Mouse (Mus musculus): Measurements from ENCODE around the gene Bhlha9. TPM values are rescaled to one million over a fixed set of nuclear protein-coding genes. Genes with fewer than 3 reads are reported as not detected.

The Bhlha9 gene
- polyA plus RNA-seq, 1 experiment, result not detected

DNA sequence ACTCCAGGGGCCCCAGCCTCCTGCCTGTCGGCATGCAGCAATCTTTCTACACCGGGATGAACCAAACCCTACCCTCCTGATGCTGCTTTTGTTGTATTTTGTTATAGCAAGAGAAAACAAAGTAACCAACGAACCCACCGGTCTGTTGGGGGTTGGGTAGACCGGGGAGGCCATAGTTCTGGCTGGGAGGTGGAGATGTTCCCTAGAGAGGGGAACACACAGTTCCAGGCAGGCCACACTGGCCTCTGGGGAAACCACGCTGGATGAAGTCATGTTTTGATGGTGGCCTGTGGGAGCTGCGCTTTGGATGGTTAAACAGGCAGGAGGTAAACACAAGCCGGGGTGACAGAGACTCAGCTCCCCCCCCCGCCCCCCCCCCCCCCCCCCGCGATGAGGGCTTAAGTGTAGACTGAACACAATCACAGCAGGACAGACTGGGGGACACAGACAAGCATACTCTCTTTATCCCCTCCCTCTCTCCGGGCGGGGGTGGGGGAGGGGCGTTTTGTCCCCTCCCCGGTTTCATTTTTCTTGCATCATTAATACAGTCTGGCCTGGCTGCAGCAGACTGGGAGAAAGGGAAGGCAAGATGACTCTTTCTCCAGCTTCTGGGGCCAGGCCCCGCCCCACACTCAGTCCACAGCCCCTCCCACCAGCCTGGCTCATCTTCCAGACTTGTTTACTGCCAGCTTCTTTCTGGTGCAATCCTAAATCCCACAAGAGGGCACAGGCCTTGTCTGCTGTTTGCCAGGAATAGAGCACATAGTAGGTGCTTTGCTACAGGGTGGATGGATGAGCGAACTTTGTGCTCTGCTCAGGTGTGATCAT, 37.6 kb downstream of the Bhlha9 start:
- no peak overlapping the region for H3K27ac ChIP-seq (ENCODE audit: insufficient read depth, low read depth, low read length)
- 34% methylated on average over 15 of the region's 17 CpGs for WGBS
- TF ChIP-seq POLR2A (IDR thresholded peaks at IDR 0.05; ENCODE audit: low read depth, low read length), result no peak
- TF ChIP-seq CTCF (IDR thresholded peaks at IDR 0.05; ENCODE audit: extremely low read depth, insufficient read length, insufficient replicate concordance, low read depth, low read length), result no peak
- no peaks in the 10 kb centered on the region; the same call in 1 of the 2 replicates for H3K4me1 ChIP-seq (ENCODE audit: control insufficient read depth, insufficient read depth, insufficient read length, low read length)
- no peaks in the 10 kb centered on the region for H3K27me3 ChIP-seq (ENCODE audit: control insufficient read depth, insufficient read depth, low read length)
- no peak overlapping the region for H3K4me3 ChIP-seq (ENCODE audit: low read depth, low read length)
- no peaks in the 10 kb centered on the region for H3K36me3 ChIP-seq (ENCODE audit: control insufficient read depth, insufficient read depth, low read length)

GRCm38 (mm10) chr11:76717000-76717399, 44.7 kb downstream of the Bhlha9 start:
- no peaks in the 10 kb centered on the region for H3K36me3 ChIP-seq (ENCODE audit: control insufficient read depth, insufficient read depth, low read length)
- H3K4me1 ChIP-seq (ENCODE audit: control insufficient read depth, insufficient read depth, insufficient read length, low read length), result no peaks in the 10 kb centered on the region
- TF ChIP-seq POLR2A (IDR thresholded peaks at IDR 0.05; ENCODE audit: low read depth, low read length), result no peak
- TF ChIP-seq CTCF (IDR thresholded peaks at IDR 0.05; ENCODE audit: extremely low read depth, insufficient read length, insufficient replicate concordance, low read depth, low read length), result no peak
- no peak overlapping the region for H3K4me3 ChIP-seq (ENCODE audit: low read depth, low read length)
- WGBS, result 67% methylated on average over 4 of the region's 4 CpGs
- no peak overlapping the region for H3K27ac ChIP-seq (ENCODE audit: insufficient read depth, low read depth, low read length)
- H3K27me3 ChIP-seq (ENCODE audit: control insufficient read depth, insufficient read depth, low read length), result no peaks in the 10 kb centered on the region

Other genes starting within 250 kb of the Bhlha9 start
- gene Abr, start 50.2 kb upstream of the Bhlha9 start, polyA plus RNA-seq (2012; rRNA removed), result 74.2 and 161 TPM in 2 replicates
- 0.29 and 0.47 TPM in 2 replicates for gene Trarg1, start 7.3 kb downstream of the Bhlha9 start, polyA plus RNA-seq (2012; rRNA removed)
- gene Gosr1, start 91.1 kb downstream of the Bhlha9 start, polyA plus RNA-seq (2012; rRNA removed), result 6.2 and 12.4 TPM in 2 replicates
- gene Cpd, start 174.5 kb downstream of the Bhlha9 start, polyA plus RNA-seq (2012; rRNA removed), result 16.3 and 16.4 TPM in 2 replicates
- gene Tmigd1, start 229.7 kb downstream of the Bhlha9 start, polyA plus RNA-seq (2012; rRNA removed), result 0.29 and 8.4 TPM in 2 replicates